Mouse (Mus musculus) spleen, postnatal 36 days (tissue): ENCODE measurements around the gene Haao.

Experiments used
- DNase-seq, 2 experiments: peaks; one replicate each; pipeline ENCODE4 v3.0.0; 2022; ENCODE audit warnings: low spot score in 2 of 2, mixed read lengths in 1 of 2

Gene Haao

DNA sequence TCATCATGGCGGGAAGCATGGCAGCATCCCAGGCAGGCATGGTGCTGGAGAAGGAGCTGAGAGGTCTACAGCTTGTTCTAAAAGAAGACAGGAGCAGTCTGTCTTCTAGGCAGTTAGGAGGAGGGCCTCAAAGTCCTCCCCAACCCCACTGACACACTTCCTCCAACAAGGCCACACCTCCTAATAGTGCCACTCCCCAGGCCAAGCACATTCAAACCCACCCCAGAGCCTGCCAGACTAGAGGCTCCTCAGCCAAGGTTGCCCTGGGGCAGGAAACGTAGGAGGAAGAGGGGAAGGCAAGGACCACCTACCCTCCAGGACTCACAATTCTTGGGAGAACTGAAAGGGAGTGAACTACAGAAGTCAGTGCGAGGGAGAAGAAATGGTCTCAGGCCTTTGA lies at the start of gene Haao:
TSS of gene Haao (minus strand) at position 149 of the 400 bp plus-strand sequence.
- DNase-seq = peak; percentile 89 to 90

DNA sequence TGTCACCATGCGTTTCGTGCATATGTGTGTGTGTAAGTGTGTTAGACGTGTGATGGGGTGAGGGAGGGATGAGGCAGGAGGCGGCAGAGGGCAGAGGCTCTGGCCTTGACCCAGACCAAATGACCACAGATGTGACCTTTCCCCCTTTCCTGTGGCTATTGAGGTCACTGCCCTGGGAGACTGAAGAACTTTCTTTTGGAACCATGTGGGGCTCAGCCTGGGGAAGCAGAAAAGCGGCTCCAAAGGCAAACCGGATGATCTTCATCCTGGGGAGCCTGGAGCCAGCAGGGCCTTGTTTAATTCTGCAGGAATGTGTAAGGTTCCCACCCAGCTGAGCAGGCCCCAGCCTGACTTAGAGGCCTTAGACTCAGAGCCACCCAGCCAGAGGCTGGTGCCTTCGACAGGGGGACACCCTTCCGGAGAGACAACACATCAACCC lies 49.6 kb upstream of the Haao start:
- no peak for DNase-seq

DNA sequence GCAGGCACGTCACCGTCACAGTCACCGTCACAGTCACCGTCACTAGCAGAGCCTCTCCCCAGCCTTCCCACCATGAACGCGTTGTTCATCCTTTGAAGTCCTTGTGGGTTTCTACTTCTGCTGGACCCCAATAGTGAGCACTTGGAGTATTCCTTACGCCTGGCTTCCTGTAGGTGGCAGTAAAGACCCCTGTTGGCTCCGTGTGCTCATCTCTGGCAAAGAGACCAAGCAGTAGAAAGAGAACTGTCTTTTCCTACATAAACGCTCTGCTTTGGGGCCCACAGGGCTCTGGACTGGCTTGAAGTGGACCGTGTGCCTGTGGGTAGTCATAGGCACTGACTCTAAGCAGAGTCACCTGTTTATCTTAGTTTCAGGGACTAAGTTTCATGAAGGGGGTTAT lies 49.0 kb upstream of the Haao start:
- no peak for DNase-seq

DNA sequence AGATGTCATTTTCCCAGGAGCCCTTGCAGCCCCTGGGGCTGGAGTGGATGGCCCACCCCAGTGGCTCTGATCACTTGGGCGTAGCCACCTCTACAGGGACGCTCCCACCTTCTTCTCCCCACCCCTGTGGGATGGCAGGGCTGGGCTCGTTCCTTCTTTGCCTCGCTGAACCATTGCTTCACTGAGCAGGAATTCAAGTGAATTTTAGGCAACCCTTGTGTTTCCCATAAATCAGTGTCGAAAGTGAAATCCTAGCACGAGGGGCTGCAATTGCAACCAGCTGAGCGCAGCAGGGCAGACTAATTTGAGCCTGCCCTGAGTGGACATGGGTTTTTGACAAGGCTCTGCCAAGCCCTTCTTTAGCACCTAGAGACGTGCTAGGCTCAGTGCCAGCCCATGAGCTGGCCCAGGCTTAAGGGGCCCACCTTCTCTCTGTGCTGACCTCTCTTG lies 47.6 kb upstream of the Haao start:
- no peak for DNase-seq

DNA sequence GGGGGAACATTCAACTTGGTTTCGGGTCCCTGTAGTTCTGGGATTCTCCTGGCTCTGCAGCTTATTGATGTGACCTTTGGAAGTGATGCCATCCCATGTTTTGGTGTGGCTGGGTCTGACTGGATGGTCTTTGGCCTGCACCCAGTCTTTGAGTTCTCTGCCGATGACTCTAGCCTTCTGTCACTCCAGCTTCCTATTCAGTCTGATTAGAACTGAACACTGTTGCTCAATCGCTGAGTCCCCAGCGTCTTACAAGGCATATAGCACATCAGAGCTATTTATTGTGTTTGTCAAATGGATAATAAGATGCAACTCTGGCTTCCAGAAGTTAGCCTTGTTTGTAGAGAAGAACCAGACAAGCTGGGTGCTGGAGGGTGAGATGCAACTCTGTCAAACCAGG lies 45.4 kb upstream of the Haao start:
- no peak for DNase-seq

DNA sequence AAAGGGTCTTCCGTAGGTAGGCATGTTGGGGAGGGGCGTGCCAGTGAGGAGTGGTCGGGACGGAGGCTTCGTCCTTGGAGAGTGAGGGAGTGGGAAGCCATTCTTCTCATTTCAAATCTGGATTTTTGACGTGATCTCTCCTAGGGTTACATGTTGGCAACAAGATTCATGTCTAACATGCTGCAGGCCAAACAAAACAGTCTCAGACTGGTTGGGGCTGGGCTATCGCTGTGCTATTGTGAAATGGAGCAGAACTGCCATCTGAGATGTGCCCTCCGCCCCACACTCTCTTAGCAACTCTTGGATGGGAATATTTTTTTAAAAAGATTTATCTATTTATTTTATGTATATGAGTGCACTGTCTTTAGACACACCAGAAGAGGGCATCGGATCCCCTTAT lies 44.1 kb upstream of the Haao start:
- DNase-seq = no peak

DNA sequence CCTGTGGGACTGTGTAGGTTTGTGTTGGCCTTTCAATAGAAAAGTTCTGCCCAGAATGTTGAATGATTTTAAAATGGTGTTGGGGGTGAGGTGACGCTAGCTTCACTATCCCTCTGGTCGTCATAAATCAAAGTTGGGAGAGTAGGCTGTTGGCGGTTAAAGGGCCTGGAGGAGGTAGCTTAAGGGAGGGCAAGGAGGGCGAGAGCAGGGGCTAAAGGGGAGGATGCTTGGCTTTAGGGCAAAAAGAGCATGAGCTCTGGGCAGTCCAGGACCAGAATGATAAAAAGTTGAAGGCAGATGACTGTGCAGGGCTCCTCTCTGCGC lies 42.6 kb upstream of the Haao start:
- no peak for DNase-seq

DNA sequence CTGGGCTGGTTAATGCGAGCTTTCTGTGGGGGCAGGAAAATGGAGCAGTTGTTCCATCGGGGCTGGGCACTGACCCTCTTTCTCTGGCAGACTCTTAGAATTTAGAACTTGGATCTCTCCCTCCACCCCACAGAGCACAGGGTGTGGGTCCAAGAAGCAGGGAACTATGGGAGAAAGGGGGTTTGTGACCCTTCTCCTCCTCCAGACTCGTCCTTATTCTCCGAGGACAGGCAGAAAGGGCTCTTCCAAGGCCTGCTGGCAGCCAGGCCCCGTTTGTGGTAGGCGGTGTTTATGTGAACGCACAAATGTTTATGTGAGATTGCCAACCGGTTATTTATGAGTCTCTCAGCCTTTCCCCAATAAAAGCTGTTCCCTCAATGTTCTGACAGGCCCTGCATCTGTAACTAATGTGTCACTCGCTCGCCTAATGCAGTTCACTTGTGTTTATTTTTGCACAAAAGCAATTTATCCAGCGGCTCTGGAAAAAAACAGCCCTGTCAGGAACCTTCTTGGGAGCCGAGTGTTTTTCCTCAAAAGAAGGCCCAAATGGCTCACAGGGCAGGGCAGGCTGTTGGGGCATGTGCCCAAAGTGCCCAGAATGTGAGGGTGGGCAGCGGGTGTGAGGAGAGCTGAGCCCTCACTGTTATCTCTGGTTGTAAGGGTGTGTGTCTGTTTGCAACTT lies 42.1 kb upstream of the Haao start:
- DNase-seq = no peak

DNA sequence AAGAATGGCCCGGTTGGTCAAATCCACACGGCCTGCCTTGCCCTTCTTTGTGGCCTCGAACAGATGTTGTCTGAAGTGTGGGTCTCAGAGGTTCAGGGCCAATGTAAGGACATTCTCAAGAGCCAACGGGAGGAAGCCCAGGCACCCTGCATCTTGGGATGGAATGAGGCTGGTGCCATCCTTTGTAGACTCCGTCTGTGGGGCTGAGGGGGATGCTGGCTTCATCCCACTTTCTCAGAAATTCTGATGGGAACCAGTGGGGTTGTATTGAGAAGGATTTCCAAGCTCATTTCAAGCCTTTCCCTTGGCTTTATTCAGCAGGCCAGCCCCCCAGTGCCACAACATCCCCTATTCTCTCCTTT lies 41.5 kb upstream of the Haao start:
- no peak for DNase-seq

DNA sequence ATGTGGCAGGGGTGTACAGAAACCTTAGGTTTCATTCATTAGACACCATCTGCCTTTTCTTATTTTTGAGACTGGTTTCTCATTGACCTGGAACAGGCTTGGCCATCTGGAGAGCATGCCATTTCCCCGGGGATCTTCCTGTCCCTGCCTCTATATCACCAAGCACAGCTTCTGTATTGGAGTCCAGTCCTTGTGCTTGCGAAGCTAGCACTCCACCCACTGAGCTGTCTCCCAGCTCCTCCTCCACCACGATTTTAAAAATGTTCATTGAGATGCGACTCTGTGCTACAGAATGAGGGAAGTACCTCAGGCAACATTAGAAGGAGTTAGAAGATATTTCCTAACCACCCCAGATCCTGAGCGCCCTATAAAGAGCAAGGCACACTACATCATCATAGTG lies 39.5 kb upstream of the Haao start:
- DNase-seq = no peak

DNA sequence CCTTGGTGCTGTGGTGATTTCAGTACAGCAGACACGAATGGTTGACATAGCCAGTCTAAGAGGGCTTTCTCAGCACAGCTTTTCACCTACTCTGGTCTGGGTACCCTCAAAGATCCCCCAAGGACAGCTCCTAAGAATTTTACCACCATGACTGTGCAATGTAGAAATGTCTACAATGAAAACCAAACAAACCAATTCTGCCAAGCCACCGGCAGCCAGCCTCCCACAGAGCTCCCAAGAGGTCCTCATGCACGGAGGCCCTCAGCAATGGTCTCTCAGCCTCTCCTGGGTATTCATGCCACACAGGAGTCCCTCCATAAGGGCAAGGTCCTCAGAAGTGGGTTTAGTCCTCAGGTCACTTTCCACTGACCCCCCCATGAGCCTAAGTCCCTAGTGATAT lies 38.6 kb upstream of the Haao start:
- no peak for DNase-seq

DNA sequence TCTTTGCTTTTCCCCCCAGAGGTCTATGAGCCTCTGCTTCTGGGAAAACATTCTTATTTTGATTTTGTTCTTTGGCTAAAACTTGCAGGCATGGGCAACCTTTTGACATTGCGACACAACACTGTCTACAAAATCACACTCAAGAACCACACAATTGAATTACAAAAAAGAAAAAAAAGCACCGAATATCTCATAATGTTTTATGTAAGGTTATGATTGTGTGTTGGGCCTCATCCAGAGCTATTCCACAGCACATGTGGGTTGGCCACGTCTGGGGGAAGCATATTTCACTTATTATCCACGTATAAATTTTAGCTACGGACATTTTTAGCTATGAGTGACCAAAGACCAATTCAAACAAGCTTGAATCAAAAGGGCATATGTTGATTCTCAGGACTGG lies 38.0 kb upstream of the Haao start:
- no peak for DNase-seq

DNA sequence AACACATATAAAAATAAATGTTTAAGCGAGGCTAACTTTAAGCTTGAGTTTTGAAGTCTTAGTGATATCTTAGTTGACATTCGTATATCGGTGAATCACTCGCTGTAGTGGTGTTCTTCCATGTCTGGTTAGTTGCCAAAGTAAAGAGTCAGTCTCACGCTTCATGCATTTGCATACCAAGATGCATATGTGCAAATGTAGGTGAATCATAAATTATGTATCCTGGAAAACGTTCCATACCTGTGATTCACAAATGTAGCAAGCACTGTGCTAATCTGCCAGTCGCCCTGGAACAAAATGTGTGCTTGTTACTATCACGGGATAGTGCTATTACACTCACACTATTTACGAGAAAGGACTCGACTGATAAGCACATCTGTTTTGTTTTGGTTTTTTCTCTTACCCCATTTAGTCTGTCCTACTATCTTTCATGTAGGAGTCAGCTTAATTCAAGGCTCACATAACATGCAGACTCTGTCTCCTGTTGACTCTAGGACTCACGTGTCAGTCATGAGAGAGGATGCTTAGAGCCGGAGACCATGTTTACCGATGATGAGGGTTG lies 37.3 kb upstream of the Haao start:
- DNase-seq = no peak

DNA sequence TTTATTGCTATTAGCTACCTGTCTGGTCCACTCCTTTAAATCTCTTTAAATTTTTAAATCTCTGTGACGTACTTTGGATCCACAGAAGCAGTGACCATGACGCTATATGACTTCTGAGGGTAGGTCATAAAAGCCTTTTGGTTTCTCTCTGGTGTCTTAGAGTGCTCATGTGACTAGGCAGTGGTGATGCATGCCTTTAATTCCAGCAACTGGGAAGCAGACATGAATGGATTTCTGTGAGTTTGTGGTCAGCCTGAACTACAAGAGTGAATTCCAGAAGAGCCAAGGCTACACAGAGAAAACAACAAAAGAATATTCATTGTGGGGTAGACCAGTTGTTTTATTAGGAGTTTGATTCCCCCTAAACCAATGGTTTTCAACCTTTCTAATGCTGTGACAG lies 35.0 kb upstream of the Haao start:
- DNase-seq = no peak

DNA sequence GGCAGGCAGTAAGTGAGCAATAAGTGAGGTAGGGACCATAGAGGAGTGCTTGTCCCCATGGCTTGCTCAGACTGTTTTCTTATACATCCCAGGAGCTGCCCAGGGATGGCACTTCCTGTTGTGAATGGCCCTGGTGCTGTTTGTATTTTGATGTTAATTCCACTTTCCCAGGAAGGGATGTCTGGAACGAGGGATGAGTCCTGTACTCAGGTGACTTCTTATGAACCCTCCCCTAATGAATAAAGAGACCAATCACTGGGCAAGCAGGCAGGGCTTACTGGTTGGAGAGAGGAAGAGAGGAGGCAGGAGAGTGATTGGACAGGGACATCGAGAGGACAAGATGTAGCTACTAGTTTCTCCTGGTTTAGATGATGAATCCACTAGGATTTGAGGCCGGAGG lies 33.3 kb upstream of the Haao start:
- no peak for DNase-seq

DNA sequence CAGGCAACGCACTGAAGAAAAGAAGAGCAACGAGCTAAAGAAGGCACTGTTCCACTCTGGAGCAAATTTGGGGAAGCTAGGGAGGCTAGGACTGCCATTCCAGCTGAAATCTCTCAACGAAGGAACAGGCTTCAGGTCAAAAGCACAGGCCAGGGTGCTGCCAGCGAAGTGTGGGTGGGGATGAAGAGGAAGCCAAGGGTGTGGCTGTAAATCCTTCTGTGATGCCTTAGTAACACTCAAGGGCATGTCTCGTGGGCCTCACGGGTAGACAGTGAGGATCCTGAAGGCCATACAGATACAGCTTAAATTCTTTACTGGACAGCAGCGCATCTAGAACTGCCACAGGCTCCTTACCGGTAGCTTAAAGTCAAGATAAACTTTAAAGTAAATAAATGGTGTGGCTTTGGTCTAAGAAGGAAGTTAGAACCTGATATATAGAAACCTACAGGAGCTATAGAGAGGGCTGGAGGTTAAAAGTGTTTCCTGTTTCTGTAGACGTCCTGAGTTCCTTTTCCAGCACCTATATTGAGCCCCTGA lies 32.5 kb upstream of the Haao start:
- DNase-seq = no peak

DNA sequence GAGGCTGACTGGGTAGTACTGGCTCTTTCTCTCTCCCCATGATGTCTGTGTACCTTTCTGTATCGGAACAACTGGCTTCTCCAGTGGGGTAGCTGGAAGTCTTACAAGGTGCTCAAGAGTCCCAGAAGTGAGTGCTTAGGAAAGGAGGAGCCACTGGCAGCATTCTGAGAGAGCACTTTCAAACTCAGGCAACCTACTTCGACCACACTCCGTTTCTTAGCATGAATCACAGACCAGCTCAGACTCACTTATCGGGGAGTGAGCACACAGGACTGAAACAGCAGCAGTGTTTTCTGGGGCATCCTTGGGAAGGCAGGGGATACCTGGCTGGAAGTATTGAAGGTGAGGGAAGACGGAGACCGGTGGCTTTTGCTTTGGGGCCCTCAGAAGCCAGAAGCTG lies 31.9 kb upstream of the Haao start:
- DNase-seq = no peak

DNA sequence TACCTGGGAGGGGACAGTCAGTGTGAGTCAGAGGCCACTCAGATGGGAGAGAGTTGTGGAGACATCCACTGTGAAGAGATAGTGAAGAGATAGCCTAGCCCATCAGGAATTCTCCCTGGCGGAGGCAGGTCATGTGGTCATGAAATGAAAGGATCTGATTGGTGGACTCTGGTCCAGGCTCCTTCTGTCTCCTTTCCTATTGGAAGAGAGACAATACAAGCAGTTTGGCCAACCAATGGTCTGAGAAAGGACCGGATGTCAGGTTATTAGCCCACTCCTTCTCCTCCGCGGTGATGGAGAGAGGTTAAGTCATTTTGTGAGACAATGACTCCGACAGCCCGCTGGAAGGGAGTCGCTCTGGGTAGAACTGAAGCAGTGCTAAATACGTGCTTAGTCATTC lies 26.8 kb upstream of the Haao start:
- DNase-seq = no peak

DNA sequence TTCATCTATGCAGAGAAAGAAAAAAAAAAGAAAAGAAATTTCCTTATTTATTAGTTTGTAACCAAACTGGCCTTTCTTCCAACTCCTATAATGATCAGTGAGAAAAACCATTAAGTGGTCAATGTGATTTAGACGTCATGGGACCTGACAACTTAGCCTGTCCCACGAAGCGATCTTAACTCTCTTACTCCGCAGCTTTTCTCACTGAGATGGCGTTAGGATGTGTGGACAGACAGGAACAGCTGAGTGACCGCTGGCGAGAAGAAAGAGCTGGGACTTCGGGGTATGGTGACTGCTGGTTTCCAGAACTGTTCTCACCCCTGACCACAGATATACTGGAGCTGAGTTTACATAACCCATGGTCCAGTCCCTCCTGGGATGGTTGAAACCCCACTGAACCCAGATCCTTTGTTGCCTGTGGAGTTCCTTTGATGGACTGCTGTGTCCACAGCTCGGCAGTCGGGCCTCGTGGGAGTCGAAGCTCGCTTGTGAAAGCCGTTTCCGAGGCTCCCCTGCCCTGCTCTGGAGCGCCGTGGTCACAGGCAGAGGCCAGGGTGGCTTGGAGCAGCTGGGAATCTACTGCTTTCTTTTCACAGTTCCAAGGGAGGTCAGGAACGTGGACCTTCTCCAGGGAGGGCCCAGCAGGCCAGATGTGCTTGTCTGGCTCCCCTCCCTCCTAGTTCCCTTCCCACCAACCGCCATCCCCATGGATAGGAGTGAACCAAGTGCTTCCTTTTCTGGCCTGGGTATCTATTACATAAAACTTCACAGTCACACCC lies 25.8 kb upstream of the Haao start:
- no peak for DNase-seq

DNA sequence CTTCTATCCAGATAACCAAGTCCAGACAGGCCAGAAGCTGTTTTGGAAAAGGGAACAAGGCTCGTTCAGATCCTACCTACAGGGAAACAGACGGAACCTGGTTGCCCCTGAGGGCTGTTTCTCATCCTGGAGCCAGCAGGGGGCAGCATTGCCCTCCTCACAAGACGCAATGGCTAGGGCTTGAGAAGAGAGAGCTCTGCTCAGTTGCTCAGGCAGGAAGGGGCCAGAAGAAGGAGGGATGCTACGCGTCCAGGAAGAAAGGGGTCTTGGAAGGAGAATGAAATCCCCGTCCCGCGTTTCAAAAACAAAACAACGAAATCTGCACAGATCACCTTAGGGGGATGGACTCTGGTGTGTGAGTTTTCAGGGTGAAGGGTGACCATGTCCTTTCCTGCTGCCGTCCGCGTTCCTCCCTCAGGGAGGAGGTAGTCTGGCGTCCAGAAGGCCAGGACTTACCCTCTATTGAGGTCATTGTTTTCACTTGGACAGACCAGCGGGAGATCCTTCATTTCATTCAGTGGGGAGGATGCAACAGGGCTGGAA lies 25.1 kb upstream of the Haao start:
- DNase-seq = peak; percentile 65 to 66

DNA sequence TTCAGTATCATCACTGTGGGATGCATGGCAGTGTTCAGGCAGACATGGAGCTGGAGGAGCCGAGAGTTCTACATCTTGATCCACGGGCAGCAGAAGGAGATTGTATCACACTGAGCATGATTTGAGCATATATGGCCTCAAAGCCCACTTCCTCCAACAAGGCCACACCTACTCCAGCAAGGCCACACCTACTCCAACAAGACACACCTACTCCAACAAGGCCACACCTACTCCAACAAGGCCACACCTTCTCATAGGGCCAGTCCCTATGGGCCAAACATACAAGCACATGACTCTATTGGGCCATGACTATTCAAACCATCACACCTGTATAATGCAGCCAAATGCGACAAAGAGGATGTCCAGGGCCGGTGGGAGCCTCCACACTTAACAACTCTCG lies 23.6 kb upstream of the Haao start:
- no peak for DNase-seq

DNA sequence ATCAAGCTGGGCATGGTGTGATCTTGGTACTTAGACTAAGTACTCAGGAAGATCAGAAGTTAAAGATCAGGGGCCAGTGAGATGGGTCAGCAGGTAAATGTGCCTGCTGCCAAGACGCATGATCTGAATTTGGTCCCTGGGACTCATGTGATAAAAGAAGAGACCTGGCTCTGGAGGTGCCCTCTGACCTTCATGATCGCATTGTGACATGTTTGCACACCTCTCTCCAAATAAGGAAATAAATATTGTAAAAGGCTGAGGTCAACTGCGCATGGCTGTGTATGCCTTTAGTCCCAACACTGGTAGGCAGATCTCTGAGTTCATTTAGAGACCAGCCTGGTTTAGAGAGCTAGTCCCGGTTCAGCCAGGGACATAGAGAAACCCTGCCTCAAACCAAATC lies 22.6 kb upstream of the Haao start:
- DNase-seq = no peak

DNA sequence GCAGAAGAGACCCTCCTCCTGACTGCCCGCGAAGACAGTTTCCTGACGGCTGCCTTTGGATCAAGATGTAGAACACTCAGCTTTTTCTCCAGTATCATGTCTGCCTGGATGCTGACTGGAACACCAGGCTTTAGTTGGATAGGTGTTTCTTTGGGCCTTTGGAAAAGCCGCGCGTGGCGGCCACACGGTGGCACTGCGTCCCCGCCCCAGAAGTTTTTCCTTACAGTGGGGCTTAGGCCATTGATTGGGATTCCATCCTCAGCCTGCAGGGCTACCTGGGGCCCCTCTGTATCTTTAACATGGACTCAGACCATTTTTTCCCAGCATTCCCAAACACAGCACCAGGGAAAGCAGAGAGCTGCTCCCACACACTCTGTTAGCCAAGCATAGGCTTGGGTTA lies 18.8 kb upstream of the Haao start:
- no peak for DNase-seq
